Mouse (Mus musculus) C2C12 (cell line): ENCODE data around the gene Cd180. TPM values are rescaled to one million over a fixed set of nuclear protein-coding genes. Genes with fewer than 3 reads are reported as not detected.

Experiments used
- H3K27me3 ChIP-seq: one replicate; pipeline ENCODE4 v1.6.1; 2011; ENCODE audit not compliant: control insufficient read depth, insufficient read depth, insufficient read length
- H3K36me3 ChIP-seq: one replicate; pipeline ENCODE4 v1.6.1; 2011; ENCODE audit not compliant: control insufficient read depth, insufficient read depth
- H3K4me3 ChIP-seq: one replicate; pipeline ENCODE4 v1.5.1; 2011; ENCODE audit warnings: mild to moderate bottlenecking, control low read depth; ENCODE audit not compliant: poor library complexity, insufficient read depth, severe bottlenecking
- H3K79me2 ChIP-seq: one replicate; pipeline ENCODE4 v1.6.1; 2011; ENCODE audit not compliant: control insufficient read depth, insufficient read depth
- H3K79me3 ChIP-seq: one replicate; pipeline ENCODE4 v1.6.1; 2011; ENCODE audit warnings: low read depth, control low read depth
- H3ac ChIP-seq: one replicate; pipeline ENCODE3; 2011; ENCODE audit warnings: low read depth; ENCODE audit not compliant: control insufficient read depth, insufficient read length
- CEBPB ChIP-seq: IDR thresholded peaks from one replicate; pipeline ENCODE4 v1.6.1; 2011; ENCODE audit warnings: low read depth, mild to moderate bottlenecking, control low read depth, moderate library complexity
- CTCF ChIP-seq: IDR thresholded peaks from one replicate; pipeline ENCODE4 v1.5.1; 2011; ENCODE audit not compliant: control insufficient read depth, insufficient read depth, insufficient read length
- FOSL1 ChIP-seq: IDR thresholded peaks from one replicate; pipeline ENCODE4 v1.8.0; 2011; ENCODE audit warnings: mild to moderate bottlenecking, low read length; ENCODE audit not compliant: poor library complexity, insufficient read depth, severe bottlenecking
- MAX ChIP-seq: IDR thresholded peaks from one replicate; pipeline ENCODE4 v1.6.1; 2011; ENCODE audit warnings: mild to moderate bottlenecking, control low read depth
- MYOD1 ChIP-seq: IDR thresholded peaks from one replicate; pipeline ENCODE4 v1.6.1; 2011; ENCODE audit warnings: low read depth; ENCODE audit not compliant: control insufficient read depth, insufficient read length
- MYOG ChIP-seq: IDR thresholded peaks from one replicate; pipeline ENCODE4 v1.6.1; 2011; ENCODE audit not compliant: control insufficient read depth, insufficient read length; ENCODE audit errors: extremely low read depth
- USF1 ChIP-seq: IDR thresholded peaks from one replicate; pipeline ENCODE4 v1.6.1; 2011; ENCODE audit warnings: low read depth, mild to moderate bottlenecking, control low read depth, moderate library complexity
- polyA plus RNA-seq: library from polyadenylated mRNA; unstranded; fragments of >200 nt; fragmentation: generic; extraction: Trizol; gene quantifications from one replicate; pipeline ENCODE4 v1.2.1, GENCODE M21; 2012; ENCODE audit warnings: missing spikeins

Cd180 gene
- polyA plus RNA-seq, 1 experiment: 0.28 TPM

DNA sequence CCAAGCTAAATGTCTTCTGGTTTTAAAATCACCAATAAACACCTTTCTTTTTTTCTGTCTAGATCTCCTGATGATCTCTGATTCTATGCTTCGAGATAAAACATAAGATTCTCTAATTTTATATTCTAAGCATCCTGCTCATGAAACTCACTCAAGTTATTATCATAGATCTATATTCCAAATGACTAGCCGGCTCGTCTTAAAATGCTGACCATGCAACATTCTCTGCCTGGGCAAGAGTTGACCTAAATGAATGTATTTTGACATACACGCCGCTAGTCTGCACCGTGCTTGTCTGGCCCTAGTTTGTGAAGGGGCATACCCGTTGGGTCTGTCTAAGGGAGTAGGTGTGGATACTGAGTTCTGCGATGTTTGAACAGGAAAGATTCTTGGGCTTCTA lies 61.8 kb downstream of the Cd180 start:
- H3K36me3 ChIP-seq: peaks cover 79% of the 10 kb centered on the region
- no peaks in the 10 kb centered on the region for H3K79me2 ChIP-seq
- no peak overlapping the region for H3ac ChIP-seq
- H3K79me3 ChIP-seq: no peaks in the 10 kb centered on the region
- H3K27me3 ChIP-seq: no peaks in the 10 kb centered on the region
- no peak overlapping the region for H3K4me3 ChIP-seq
- TF ChIP-seq MYOD1: no peak
- TF ChIP-seq MYOG: no peak
- no peak for TF ChIP-seq USF1
- no peak for TF ChIP-seq MAX
- TF ChIP-seq CTCF: no peak
- no peak for TF ChIP-seq FOSL1
- TF ChIP-seq CEBPB: no peak

DNA sequence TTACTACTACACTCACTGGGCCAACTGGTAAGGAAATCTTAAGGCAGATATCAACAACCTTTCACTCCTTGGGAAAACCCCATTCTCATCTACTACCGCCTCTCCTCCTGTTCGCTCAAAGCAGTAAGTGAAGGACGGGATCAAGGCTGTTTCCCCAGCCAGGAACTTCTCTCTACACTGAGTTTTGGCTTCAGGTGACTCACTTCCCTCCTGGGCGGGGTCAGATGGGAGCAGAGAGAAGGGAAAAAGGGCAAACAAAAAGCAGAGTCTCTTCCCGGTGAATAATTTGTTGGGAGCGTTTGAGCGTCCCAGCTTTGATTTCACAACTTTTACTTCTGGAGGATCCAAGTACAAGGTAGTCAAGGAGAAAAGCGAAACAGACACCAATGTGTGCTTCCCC lies 62.7 kb downstream of the Cd180 start:
- H3K27me3 ChIP-seq: no peaks in the 10 kb centered on the region

DNA sequence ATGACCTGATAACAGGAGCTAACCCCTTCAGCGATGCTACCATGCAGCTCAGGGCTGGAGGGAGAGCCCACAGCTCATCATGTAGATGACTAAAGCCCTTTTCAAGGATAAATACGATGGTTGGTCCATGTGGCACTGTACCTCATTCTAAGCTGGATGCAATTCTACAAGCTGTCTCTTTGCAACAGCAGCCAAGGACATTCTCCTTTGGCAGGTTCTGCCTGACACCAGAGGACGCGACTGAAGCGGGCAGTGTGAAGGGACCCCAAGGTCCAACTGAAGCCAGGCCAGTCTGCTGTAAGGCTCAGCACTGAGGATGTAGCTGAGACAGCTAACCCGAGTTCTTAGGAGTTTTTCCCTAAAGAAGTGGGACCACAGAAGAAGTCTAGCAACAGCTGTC lies 64.7 kb downstream of the Cd180 start:
- Histone ChIP-seq H3K4me3 (no peak overlapping the region), H3ac (no peak overlapping the region), H3K36me3 (peaks cover 81% of the 10 kb centered on the region), H3K27me3 (no peaks in the 10 kb centered on the region), H3K79me2 (no peaks in the 10 kb centered on the region), H3K79me3 (no peaks in the 10 kb centered on the region)
- TF ChIP-seq CTCF (no peak), CEBPB (no peak), MAX (no peak), MYOD1 (no peak), FOSL1 (no peak), MYOG (no peak), USF1 (no peak)

More for the DNA sequence above, 62.7 kb downstream of the Cd180 start:
- TF ChIP-seq FOSL1: no peak
- TF ChIP-seq MYOG: no peak
- TF ChIP-seq CTCF: no peak
- no peak for TF ChIP-seq MYOD1
- TF ChIP-seq MAX: no peak
- TF ChIP-seq USF1: no peak
- TF ChIP-seq CEBPB: no peak
- Histone ChIP-seq H3ac (no peak overlapping the region), H3K79me3 (no peaks in the 10 kb centered on the region), H3K4me3 (no peak overlapping the region), H3K36me3 (peaks cover 78% of the 10 kb centered on the region), H3K79me2 (no peaks in the 10 kb centered on the region)

DNA sequence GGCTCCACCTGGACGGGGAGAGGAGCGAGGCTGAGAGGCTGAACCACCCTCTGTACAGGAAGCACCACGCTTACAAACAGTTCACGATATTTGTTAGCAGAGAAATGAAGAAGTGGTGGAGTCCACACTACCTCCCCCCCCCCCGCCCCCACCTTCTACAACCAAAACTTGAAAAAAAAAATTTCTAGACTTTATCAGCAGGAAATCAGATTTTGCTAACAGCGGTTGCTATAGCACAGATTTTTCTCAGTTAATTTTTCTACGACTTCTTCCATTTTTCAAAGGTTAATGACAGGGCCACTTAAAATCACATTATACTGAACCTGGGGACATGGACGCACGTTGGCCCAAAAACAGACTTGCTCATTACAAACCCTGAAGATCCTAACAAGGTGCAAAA lies 68.1 kb downstream of the Cd180 start:
- no peak for TF ChIP-seq MYOG
- no peak for TF ChIP-seq USF1
- no peak for TF ChIP-seq CTCF
- no peak for TF ChIP-seq MYOD1
- TF ChIP-seq CEBPB: no peak
- no peak for TF ChIP-seq MAX
- TF ChIP-seq FOSL1: no peak
- Histone ChIP-seq H3K36me3 (peaks cover 77% of the 10 kb centered on the region), H3ac (no peak overlapping the region), H3K27me3 (no peaks in the 10 kb centered on the region), H3K79me2 (no peaks in the 10 kb centered on the region), H3K79me3 (no peaks in the 10 kb centered on the region), H3K4me3 (no peak overlapping the region)

DNA sequence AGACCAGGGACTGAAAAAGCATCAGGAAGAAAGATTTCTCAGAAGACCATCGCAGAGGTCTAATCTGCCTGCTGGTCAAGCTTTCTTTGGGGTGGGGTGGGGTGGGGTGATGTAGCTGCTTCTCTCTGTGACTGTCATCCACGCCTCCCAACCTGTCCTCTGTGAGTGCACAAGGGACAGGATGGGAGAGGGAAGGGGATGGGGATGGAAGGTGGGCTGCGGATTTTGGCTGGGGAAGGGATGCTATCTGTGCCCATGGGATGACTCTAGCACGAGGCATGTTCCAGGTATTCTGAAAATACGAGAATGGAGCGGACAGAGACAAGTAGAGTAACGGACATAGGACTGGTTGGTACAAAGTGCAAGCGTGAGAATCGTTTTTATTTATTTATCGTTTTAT lies 68.8 kb downstream of the Cd180 start:
- Histone ChIP-seq H3K36me3 (peaks cover 72% of the 10 kb centered on the region), H3K4me3 (no peak overlapping the region), H3ac (no peak overlapping the region), H3K79me2 (no peaks in the 10 kb centered on the region), H3K79me3 (no peaks in the 10 kb centered on the region), H3K27me3 (no peaks in the 10 kb centered on the region)
- TF ChIP-seq CTCF (no peak), MYOD1 (no peak), FOSL1 (no peak), USF1 (no peak), MYOG (no peak), CEBPB (no peak)

DNA sequence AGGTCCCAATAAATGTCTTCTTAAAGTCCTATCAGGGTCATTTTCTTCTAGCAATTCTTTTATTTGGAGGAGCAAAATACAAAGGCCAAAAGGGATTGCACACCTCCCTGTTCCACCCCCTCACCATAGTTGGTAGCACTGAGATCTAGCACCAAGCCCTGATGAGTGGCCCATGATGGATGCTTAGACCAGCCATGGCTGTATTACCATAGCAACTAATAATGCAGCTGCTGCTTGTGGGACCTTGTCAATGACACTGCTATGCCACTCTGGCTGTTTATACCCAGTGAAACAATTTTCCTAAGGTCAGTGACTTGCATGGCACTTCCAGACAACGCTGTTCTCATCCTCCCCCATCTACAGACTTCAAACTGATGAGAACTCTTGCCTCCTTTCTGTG lies 70.9 kb downstream of the Cd180 start:
- H3ac ChIP-seq: no peak overlapping the region
- TF ChIP-seq MYOD1 (no peak), CEBPB (no peak), FOSL1 (no peak), MYOG (no peak), USF1 (no peak), CTCF (no peak), MAX (no peak)
- no peaks in the 10 kb centered on the region for H3K27me3 ChIP-seq
- H3K4me3 ChIP-seq: no peak overlapping the region
- H3K36me3 ChIP-seq: peaks cover 69% of the 10 kb centered on the region
- H3K79me2 ChIP-seq: no peaks in the 10 kb centered on the region
- no peaks in the 10 kb centered on the region for H3K79me3 ChIP-seq
